Mouse (Mus musculus) myocyte (in vitro differentiated cells): Measurements from ENCODE around the gene Slc40a1. TPM values are rescaled to one million over a fixed set of nuclear protein-coding genes. Genes with fewer than 3 reads are reported as not detected.
A peak's percentile ranks its signal among the peaks of the same experiment; 100 is the strongest.

Experiments
- H3K27me3 ChIP-seq: one replicate; pipeline ENCODE4 v1.6.1; 2011; ENCODE audit not compliant: control insufficient read depth, insufficient read depth, insufficient read length
- H3K36me3 ChIP-seq: one replicate; pipeline ENCODE4 v1.6.1; 2011; ENCODE audit not compliant: control insufficient read depth, insufficient read depth
- H3K4me2 ChIP-seq: one replicate; pipeline ENCODE4 v1.6.1; 2011; ENCODE audit warnings: low read depth, control low read depth
- H3K4me3 ChIP-seq: one replicate; pipeline ENCODE4 v1.5.1; 2011; ENCODE audit warnings: mild to moderate bottlenecking, control low read depth, moderate library complexity
- H3K79me2 ChIP-seq: one replicate; pipeline ENCODE4 v1.6.1; 2011; ENCODE audit not compliant: control insufficient read depth, insufficient read depth
- H3ac ChIP-seq: one replicate; pipeline ENCODE4 v1.6.1; 2011; ENCODE audit not compliant: control insufficient read depth, insufficient read length
- CEBPB ChIP-seq: IDR thresholded peaks from 2 replicates; pipeline ENCODE4 v1.6.1; 2011; ENCODE audit warnings: mild to moderate bottlenecking, moderate library complexity; ENCODE audit not compliant: poor library complexity, insufficient read depth, severe bottlenecking
- E2F4 ChIP-seq: IDR thresholded peaks from one replicate; pipeline ENCODE4 v1.6.1; 2011; ENCODE audit warnings: mild to moderate bottlenecking, control low read depth, moderate library complexity; ENCODE audit not compliant: insufficient read depth
- MAX ChIP-seq: IDR thresholded peaks from one replicate; pipeline ENCODE4 v1.6.1; 2011; ENCODE audit warnings: low read depth, mild to moderate bottlenecking, control low read depth
- MYOD1 ChIP-seq, 3 experiments: IDR thresholded peaks; one replicate each; pipeline ENCODE4 v1.6.1; 2011; ENCODE audit warnings: control low read depth in 2 of 3, low read depth in 2 of 3, mild to moderate bottlenecking in 2 of 3, moderate library complexity in 1 of 3; ENCODE audit not compliant: insufficient read length in 2 of 3, control insufficient read depth in 1 of 3
- MYOG ChIP-seq, 3 experiments: IDR thresholded peaks; one replicate each; pipeline ENCODE4 v1.6.1; 2011; ENCODE audit warnings: control low read depth in 2 of 3, low read depth in 2 of 3, mild to moderate bottlenecking in 2 of 3; ENCODE audit not compliant: insufficient read length in 2 of 3, control insufficient read depth in 1 of 3, insufficient read depth in 1 of 3
- POLR2A ChIP-seq: IDR thresholded peaks from one replicate; pipeline ENCODE4 v1.6.1; 2011; ENCODE audit warnings: low read depth, mild to moderate bottlenecking, control low read depth, moderate library complexity; ENCODE audit not compliant: insufficient read length
- POLR2AphosphoS2 ChIP-seq: IDR thresholded peaks from one replicate; pipeline ENCODE4 v1.6.1; 2011; ENCODE audit warnings: low read depth, control low read depth; ENCODE audit not compliant: insufficient read length
- REST ChIP-seq: IDR thresholded peaks from one replicate; pipeline ENCODE4 v1.6.1; 2011; ENCODE audit warnings: mild to moderate bottlenecking, control low read depth, moderate library complexity; ENCODE audit not compliant: insufficient read depth, insufficient read length
- SRF ChIP-seq: IDR thresholded peaks from one replicate; pipeline ENCODE4 v1.6.1; 2011; ENCODE audit warnings: low read depth; ENCODE audit not compliant: control insufficient read depth, insufficient read length
- TCF12 ChIP-seq: IDR thresholded peaks from one replicate; pipeline ENCODE4 v1.6.1; 2011; ENCODE audit warnings: mild to moderate bottlenecking, control low read depth; ENCODE audit not compliant: poor library complexity, insufficient read depth, severe bottlenecking
- TCF3 ChIP-seq: IDR thresholded peaks from one replicate; pipeline ENCODE4 v1.6.1; 2011; ENCODE audit warnings: low read depth, control low read depth; ENCODE audit not compliant: insufficient read length
- USF1 ChIP-seq: IDR thresholded peaks from one replicate; pipeline ENCODE4 v1.6.1; 2011; ENCODE audit warnings: low read depth, mild to moderate bottlenecking, control low read depth, moderate library complexity
- polyA plus RNA-seq: library from polyadenylated mRNA; unstranded; fragments of >200 nt; fragmentation: generic; extraction: Trizol; gene quantifications from one replicate; pipeline ENCODE4 v1.2.1, GENCODE M21; 2012; ENCODE audit warnings: missing spikeins

Slc40a1 gene
- polyA plus RNA-seq, result 21.7 TPM

DNA sequence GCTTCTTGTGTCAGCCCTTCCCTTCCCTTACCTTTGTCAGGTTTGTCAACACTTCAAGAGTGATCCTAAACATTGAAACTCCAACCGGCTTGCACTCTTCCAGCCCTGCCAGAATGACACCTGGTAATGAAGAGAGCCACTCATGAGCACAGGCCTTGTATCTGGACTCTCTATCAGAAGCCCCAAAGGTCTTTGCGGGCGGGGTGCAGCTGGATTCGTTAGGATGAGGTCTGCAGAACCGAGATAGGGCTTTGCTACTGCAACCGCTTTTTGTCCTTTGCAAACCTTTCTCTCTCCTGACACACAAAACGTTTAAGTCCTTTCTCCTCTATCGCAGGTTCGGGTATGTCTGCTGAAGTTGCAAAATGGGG is at the start of gene Slc40a1:
Gene Slc40a1, minus strand, starts transcription at position 131 of the 371 bp plus-strand sequence.
- Histone ChIP-seq H3K27me3 (no peaks in the 10 kb centered on the region), H3K4me2 (peak within 1 kb of the TSS; percentile 97), H3K79me2 (no peaks in the 10 kb centered on the region), H3K36me3 (no peaks in the 10 kb centered on the region), H3K4me3 (peak within 1 kb of the TSS; percentile 80), H3ac (no peak within 1 kb of the TSS)
- TF ChIP-seq POLR2AphosphoS2 (no peak), MAX (no peak), USF1 (no peak), SRF (no peak), E2F4 (no peak), MYOG (IDR thresholded peaks at IDR 0.05; ENCODE audit: control insufficient read depth in 1 of 3, insufficient read depth in 1 of 3, insufficient read length in 2 of 3, low read depth in 2 of 3) (no peak), TCF3 (no peak), MYOD1 (IDR thresholded peaks at IDR 0.05; ENCODE audit: control insufficient read depth in 1 of 3, insufficient read length in 2 of 3, low read depth in 2 of 3) (no peak)

DNA sequence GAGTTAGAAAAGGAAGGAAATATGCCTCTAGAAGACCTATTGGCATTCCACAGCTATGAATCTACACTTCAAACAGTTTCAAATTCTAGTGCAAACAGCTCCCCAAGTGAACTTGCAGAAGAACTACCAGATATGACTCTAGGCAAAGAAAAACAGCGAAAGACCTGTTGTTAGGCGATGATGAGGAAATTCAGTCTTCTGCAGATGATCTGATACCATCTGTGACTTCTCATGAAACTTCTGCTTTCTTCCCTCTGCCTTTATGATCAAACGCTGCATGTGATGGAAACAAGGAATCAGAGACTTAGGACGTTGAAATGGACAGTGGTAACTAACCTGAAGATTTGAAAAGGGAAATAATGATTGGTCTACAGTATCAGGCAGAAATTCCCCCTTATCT is 45.0 kb upstream of the Slc40a1 start:
- TF ChIP-seq REST, result no peak
- no peak for TF ChIP-seq TCF12
- no peak for TF ChIP-seq CEBPB
- TF ChIP-seq MYOG (IDR thresholded peaks at IDR 0.05; ENCODE audit: control insufficient read depth in 1 of 3, insufficient read depth in 1 of 3, insufficient read length in 2 of 3, low read depth in 2 of 3), result no peak
- no peak for TF ChIP-seq E2F4
- no peak for TF ChIP-seq SRF
- no peak for TF ChIP-seq MYOD1 (IDR thresholded peaks at IDR 0.05; ENCODE audit: control insufficient read depth in 1 of 3, insufficient read length in 2 of 3, low read depth in 2 of 3)
- no peak for TF ChIP-seq USF1
- no peak for TF ChIP-seq MAX
- no peak for TF ChIP-seq TCF3
- no peak for TF ChIP-seq POLR2A
- no peak for TF ChIP-seq POLR2AphosphoS2
- no peaks in the 10 kb centered on the region for H3K36me3 ChIP-seq
- H3K79me2 ChIP-seq, result no peaks in the 10 kb centered on the region
- no peak overlapping the region for H3ac ChIP-seq
- no peak overlapping the region for H3K4me3 ChIP-seq
- H3K27me3 ChIP-seq, result no peaks in the 10 kb centered on the region
- H3K4me2 ChIP-seq, result no peak overlapping the region

DNA sequence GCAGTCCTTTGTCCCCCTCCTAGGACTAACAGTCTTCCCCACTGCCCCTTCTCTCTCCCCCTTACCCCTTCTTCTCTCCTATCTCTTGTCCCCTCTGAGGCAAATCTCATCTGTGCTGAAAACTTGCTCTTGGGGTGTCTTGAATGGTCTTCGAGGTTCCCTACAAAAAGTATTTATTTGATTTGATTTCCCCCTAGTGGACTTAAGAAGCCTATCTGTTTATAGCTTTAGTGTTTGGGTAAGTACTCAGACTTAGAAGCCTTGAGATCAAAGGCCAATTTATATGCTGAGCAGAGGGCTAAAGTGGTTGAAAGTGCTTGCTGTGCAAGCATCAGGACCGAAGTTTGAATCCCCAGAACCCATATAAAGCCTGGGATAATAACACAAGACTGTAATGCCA is 22.7 kb upstream of the Slc40a1 start:
- Histone ChIP-seq H3K4me3 (no peak overlapping the region), H3K36me3 (no peaks in the 10 kb centered on the region), H3K79me2 (no peaks in the 10 kb centered on the region), H3K27me3 (no peaks in the 10 kb centered on the region), H3K4me2 (no peak overlapping the region), H3ac (no peak overlapping the region)
- no peak for TF ChIP-seq REST
- TF ChIP-seq TCF3, result no peak
- TF ChIP-seq POLR2AphosphoS2, result no peak
- TF ChIP-seq MYOD1 (IDR thresholded peaks at IDR 0.05; ENCODE audit: control insufficient read depth in 1 of 3, insufficient read length in 2 of 3, low read depth in 2 of 3), result no peak
- no peak for TF ChIP-seq CEBPB
- no peak for TF ChIP-seq MAX
- no peak for TF ChIP-seq POLR2A

- Histone ChIP-seq H3K36me3 (no peaks in the 10 kb centered on the region), H3K27me3 (no peaks in the 10 kb centered on the region), H3K79me2 (no peaks in the 10 kb centered on the region), H3K4me2 (no peak overlapping the region), H3ac (no peak overlapping the region), H3K4me3 (no peak overlapping the region)
- TF ChIP-seq CEBPB (no peak), MAX (no peak), MYOG (IDR thresholded peaks at IDR 0.05; ENCODE audit: control insufficient read depth in 1 of 3, insufficient read depth in 1 of 3, insufficient read length in 2 of 3, low read depth in 2 of 3) (no peak), TCF3 (no peak), E2F4 (no peak), MYOD1 (IDR thresholded peaks at IDR 0.05; ENCODE audit: control insufficient read depth in 1 of 3, insufficient read length in 2 of 3, low read depth in 2 of 3) (no peak), USF1 (no peak), SRF (no peak), REST (no peak), TCF12 (no peak)
These were observed 21.5 kb upstream of the Slc40a1 start for GRCm38 (mm10) chr1:45947843-45948242.

DNA sequence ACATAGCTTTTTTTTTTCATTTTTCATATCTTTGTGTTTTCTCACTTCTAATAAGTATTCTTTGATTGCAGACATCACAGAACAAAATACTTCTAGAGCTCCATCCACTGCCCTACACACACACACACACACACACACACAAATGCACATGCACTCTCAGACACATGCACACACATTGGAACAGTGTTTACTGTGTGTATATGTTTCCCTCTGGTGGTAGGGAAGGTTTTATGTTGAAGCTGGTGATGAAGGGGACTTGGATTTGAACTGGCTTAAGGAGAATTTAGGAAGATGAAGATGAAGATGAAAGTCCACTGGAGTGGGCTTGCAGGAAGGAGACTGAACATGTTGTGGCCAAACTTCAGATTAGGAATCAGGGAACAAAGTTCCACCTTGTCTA is 4.8 kb upstream of the Slc40a1 start:
- H3K4me2 ChIP-seq, result no peak overlapping the region
- H3K27me3 ChIP-seq, result no peaks in the 10 kb centered on the region
- H3K36me3 ChIP-seq, result no peaks in the 10 kb centered on the region
- TF ChIP-seq USF1 (no peak), POLR2AphosphoS2 (no peak), MYOG (IDR thresholded peaks at IDR 0.05; ENCODE audit: control insufficient read depth in 1 of 3, insufficient read depth in 1 of 3, insufficient read length in 2 of 3, low read depth in 2 of 3) (no peak), TCF12 (no peak), MYOD1 (IDR thresholded peaks at IDR 0.05; ENCODE audit: control insufficient read depth in 1 of 3, insufficient read length in 2 of 3, low read depth in 2 of 3) (no peak), CEBPB (no peak)
- no peak overlapping the region for H3ac ChIP-seq
- no peaks in the 10 kb centered on the region for H3K79me2 ChIP-seq
- H3K4me3 ChIP-seq, result no peak overlapping the region
